Mouse (Mus musculus) inflammation-experienced regulatory T-cells, adult 6 months (primary cell): ENCODE measurements around the gene 1700003E16Rik. TPM values are rescaled to one million over a fixed set of nuclear protein-coding genes. Genes with fewer than 3 reads are reported as not detected.

Source experiments
- ATAC-seq: one replicate; pipeline ENCODE4 v1.8.0; 2017
- polyA plus RNA-seq, 3 experiments: library from polyadenylated mRNA; unstranded; fragments of 100-300 nt; shearing (Covaris generic); gene quantifications; one replicate each; pipeline ENCODE4 v1.2.1; 2017

The 1700003E16Rik gene
- polyA plus RNA-seq, 3 experiments from 2014 or later, result not detected

DNA sequence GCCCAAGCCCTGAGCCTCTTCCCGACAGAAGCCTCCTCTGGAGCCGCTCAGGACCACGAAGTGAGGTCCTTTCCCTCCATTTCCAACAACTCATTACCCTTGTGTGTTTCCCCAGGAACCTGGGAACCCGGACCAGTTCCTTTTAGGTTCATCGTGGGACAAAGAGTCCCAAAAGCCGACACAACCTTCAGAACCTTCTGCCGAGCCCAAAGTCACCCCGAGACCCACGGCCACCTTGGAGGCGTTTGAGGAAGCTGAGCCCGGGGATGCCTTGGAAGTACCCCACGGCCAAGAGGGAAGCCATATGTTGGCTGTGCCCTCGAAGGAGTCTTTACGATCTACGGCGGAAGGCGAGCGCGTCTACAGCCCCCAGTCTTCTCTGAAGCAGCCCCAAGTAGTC is 5.2 kb downstream of the 1700003E16Rik start:
- ATAC-seq, result no peak

DNA sequence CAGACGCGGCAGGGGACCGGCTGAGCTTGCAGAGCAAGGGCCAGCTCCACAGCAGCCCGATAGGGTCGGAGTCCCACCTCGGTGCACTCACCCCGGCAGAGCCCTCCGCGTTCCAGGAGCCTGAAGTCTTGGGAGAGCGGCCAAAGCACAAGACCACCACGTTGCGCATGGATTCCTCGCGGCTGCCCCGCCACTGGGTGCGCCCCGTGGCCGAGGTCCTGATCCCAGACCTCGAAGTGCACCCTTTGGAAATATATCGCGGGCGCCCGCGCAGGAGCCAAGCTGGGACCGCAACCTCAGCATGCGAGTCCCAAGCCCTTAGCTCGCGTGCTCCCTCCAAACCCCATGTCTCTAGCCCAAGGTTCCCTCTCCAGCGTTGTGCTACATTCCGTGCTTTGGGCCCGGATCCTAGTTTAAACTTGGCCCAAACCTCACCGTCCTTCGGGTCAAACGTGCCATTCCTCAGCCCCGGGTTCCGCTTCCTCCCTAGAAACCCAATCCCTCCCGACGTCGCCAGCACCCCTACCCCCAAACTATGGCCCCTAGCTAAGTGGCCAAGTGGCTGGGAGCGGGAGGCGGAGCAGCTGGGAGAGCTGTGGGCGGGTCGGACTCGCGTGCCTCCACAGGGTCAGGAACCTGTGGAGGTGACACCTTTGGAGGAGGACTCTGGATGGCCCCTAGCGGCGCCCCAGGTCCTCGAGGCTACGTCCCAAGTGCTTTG is 5.9 kb downstream of the 1700003E16Rik start:
- ATAC-seq, result no peak

DNA sequence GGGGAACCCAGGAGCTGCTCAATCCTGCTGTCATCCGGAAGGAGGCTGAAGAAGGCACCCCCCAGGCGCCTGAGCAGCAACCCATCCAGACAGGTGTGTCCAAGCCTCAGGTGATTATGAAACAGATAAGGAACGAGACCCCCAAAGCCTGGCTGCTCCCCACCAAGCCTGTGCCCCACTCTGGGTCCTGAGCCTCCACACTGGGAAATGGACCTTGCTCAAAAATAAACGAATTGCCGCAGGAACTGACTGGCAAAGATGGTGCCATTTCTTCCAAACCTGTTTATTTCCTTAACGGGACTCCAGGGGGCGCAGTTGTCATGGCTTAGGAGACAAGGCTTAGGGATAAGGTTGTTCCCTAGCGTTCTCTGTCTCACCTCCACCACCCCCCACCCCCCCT is 6.5 kb downstream of the 1700003E16Rik start:
- no peak for ATAC-seq

DNA sequence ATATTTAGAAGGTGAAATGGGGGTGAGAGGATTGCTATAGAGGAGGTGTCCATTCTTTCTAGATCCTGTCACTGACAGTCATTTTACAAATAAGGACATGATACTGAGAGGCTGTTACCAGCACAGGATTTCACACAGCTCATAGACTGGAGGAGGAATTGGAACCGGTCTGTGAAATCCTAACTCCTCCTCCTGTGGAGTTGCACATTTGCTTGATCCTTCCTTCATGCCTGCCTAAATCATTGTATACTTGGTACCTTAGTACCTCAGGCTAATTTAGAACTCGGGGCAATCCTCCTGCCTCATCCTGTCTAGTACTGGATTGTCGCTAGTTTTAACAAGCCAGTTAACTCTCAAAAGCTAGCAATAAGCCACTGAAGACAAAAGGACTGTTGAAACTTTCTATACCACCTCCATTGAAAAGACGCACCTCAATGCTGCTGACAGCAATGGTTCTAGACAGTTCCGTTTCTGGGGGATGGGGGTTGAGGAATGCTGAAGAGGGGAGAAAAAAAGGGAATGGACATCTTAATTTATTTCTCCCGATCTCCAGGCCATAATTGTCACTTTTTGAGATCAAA is 8.9 kb downstream of the 1700003E16Rik start:
- peak; percentile 57 for ATAC-seq

DNA sequence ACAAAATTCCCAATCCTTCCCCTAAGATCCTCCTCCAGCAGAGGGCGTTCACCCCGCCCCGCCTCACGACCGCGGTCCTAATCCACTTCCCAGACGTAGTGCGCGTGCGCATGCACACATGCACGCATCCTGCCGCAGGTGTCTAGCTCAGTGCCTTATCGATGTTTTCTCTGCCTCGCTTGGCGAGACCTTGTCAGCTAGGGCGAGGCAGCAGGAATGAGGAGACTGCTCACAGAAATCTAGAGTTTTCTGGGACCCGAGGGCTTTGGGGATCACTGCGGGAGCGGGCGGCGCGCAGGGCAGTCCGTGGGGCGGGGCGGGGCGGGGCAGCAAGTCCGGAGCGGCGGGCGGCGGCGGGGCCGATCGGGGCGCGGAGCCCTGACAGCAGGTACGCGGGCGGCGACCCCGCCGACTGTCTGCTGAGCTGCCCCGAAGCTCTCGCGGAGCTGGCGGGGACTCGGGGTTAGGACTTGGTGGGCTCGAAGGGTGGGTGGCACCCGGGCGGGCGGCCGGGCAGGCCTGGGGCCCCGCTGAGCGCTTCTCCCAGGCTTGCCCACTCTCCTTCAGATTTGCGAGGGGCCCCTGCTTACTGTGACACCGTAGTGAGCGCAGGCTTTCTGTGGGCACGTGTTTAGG is 9.5 kb downstream of the 1700003E16Rik start, which contains the start of gene Dctn1:
Gene Dctn1, plus strand, starts transcription at position 314 of the 636 bp plus-strand sequence.
- peak; percentile 82 for ATAC-seq

DNA sequence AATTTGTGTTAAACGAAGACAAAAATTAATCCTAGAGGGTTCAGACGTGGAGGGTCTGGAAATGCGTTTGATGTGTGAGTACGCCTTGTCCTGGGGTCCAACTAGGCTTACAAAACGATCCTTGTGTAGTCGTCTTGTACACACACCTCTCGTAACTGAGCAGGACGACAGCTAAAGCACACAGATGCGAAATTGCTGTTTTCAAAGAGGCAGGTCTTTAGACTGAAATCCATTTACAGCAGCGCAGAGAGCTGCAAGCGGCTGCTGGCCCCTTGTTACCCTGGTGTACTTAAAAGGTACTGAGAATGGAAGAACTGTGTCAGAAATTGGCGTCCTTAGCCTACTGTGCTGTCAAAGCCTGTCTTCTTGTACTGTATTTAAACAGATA is 10.0 kb downstream of the 1700003E16Rik start:
- ATAC-seq, result peak; percentile 33

DNA sequence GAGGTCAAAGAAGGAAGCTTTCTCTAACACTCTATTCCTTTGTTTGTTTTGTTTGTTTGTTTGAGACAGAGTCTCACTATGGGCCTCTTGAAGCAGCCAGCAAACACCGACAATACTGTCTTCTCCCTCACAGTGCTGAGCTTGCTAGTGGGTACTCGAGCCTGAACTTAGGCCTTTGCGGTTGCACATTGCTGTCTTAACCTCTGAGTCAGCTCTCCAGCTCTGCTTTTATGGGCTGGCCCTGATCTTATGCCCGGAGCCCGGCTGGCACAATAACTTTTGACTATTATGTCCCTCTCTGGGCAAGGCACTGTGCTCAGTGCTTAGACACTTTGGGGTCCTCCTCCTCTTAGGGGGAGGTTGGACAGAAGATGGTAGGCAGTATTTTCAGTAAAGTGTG is 13.7 kb downstream of the 1700003E16Rik start:
- no peak for ATAC-seq

DNA sequence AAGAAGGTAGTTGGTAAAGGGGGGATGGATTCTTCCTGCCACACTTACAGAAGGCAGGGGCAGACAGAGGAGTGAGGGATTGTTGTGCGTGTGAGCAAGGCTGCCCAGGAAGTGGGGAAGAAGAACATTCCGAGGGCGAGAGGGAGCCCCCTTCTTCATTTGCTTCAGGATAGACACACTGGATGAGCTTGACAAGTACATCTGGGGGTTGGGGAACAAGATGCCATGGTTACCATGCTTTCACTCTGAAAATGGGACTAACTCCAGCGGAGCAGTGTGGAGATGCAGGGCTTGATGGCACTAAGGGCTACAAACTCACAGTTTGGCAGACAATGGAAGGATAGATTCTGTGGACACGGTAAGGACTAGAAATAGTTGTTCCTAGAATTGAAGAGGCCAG is 14.9 kb downstream of the 1700003E16Rik start:
- ATAC-seq, result no peak

DNA sequence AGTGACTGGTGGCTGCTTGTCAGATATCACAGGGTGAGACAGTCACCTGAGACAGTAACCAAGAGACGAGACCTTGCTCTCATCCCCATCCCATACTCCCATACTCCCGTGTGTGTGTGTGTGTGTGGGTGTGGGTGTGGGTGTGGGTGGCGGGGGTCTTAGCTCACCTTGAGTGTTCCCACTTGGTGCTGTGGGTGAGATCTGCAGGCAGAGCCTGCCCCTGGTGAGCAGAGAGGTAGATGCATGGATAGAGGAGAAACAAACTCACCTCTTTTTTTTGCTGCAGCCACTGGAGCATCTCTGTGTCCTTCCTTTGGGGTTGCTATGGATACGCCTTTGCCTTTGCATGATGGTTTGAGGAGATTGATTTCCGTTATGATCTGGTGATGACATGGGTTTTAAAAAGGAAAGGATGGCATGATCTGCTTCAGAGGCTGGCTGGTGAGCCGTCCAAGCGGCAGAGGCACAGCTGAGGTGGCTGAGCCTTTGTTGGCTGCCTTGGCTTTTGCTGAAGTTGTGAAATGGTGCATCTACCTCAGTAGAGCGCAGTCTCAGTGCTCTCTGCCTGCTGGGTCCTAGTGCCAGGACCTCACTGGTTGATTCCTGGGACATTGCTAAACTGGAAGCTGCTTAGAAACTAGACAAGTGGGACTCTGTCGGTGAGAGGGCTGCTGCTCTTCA is 16.2 kb downstream of the 1700003E16Rik start:
- no peak for ATAC-seq

DNA sequence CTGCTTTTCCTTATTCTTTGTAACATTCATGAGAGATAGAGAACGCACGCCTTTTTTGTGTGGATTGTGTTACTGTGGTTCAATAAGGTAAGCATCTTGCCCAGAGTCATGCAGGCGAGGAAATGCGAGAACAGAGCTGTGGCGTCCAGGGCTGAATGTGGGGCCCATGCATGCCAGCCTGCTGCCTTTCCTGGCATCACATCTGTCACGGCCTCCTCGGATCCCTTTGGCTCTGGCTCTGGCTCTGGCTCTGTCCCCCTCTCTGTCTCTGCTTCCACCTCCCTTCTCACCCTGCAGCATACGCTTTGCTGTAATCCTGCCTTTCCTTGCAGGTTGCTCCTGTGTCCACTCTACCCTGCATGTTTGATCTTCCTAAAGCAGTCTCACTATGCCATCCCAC is 19.8 kb downstream of the 1700003E16Rik start:
- no peak for ATAC-seq

DNA sequence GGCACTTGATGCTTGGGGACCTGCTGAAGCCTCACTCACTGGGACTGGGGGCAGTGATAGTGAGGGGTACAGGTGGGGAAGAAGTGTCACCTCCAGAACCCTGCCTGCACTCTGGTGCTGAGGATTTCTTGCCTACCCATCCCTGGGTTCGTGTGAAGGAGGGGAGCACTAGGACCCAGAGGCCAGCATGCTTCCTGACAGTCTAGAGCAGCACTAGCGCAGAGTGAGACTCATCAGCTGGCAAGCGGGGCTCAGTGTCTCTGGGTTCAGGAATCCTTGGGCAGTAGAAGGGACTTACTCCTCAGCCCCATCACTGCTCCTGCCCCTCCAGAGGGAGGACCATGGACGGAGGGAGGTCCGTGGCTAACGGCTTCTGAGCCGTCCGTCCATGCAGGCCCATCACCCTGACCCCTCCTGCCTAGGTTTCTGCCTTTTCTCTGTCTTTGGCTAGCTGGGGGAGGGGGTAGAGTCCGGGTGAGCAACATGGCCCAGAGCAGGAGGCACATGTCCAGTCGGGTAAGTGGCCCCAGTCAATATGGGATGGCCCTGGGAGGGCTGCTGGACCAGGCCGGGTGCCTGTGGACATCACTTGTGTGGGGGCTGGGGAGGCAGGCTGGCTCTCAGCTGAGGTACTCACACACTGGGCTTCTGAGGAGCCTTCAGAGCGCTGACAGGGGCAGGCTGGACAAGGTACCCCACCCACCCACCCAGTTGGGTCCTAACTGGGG is 23.4 kb downstream of the 1700003E16Rik start:
- no peak for ATAC-seq

DNA sequence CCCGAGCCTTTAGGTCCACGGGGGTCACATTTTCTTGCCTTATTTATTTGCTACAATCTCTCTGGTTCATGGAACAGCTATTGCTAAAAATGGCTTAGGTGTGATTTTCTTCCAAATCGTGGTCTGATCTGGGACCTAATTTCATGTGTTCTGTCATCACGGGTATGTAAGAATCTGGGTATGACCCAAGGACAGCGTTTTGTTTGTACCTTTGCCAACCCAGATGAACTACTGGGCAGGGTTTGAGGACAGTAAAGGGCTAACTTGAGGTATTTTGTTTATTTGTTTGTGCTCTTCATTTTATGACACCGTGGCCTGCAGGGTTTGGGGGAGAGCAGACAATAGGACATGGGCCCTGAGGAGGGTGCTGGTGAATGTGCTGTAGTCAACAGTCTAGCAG is 24.4 kb downstream of the 1700003E16Rik start:
- ATAC-seq, result no peak

DNA sequence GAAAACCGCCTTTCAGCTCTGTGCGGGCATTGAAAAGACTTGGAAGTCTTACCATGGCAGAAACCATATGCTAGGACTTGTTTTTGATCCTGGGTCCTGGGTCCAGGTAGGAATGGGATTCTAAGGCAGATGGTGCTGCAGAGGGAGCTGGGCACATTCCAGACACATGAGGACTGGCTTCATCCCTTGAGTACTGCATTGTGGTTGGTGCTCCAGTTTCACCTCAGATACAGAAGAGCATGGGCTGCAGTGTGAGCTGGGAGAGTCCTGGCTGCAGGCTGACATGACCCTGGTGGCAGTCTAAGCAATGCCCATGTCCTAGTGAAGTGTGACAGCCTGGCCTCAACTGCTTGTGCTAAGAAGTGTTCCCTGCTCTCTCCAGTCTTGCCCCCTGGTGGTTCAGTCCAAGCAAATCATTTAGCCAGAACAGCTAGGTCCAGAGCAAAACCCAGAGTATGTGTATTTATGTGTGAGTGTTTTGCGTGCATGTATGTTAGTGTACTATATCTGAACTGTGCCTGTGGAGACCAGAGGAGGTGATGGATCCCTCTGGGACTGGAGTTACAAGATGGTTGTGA is 28.7 kb downstream of the 1700003E16Rik start:
- ATAC-seq, result no peak

DNA sequence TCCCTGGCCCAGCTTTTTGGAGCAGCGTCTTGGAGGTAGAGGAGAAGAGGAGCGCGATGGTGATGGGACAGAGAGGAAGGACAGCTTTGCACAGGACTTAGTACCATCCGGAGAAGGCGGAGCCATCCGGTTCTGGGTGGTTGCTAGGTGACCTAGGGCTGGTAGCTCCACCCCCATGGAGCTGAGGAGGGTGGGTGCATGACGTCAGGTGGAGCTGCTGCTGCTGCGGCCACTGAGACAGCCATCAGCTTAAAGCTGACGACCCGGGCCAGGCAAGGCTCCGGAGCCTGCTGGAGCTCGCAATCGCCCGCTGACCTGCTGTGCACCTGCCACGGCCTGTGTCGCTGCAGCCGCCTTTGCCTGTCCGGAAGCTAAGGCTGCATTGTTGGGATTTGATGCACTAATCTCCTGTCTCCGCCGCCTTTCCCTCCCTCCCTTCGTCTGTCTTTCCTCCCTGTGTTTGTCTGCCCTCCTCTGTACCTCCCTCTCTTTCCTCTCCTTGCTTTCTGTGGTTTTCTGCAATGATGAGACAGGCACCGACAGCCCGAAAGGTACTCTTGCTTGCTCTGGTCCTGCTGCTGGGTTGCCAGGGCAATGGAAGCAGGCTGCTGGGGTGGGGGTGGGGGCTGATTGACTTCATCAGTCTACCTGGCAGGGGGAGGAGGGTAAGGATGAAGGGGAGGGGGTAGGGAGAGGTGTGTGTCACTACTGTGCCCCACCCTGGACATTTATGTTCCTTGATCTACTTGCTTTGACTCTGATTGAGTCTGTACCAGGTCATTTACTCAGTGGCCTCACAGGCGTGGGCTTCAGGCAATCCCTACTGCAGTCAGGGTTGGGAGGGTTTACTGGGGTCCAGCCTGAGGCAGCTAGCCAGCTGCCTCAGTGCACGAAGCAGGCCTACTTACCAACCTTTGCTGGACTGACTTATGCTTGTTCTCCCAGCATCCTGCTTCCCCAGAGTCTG is 30.0 kb downstream of the 1700003E16Rik start:
- peak; percentile 63 for ATAC-seq

DNA sequence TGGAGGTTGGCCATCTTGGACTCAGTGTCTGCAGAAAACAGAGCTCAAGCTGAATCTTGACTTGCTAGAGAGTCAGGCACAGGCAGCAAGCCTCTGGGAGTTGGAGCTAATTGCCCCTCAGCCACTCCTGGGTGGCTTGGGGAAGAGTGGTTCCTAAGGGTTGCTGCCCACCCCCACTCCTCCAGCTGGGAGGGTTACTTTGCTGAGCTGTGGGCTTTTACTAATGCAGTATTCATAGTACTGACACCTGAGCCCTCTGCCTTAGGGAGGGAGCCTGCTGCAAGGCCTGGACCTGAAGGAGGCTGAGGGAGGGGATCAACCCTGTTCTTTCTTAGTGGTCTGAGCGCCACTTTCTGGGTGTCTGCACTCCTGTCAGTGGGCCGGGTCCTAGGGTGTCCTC is 30.7 kb downstream of the 1700003E16Rik start:
- no peak for ATAC-seq

DNA sequence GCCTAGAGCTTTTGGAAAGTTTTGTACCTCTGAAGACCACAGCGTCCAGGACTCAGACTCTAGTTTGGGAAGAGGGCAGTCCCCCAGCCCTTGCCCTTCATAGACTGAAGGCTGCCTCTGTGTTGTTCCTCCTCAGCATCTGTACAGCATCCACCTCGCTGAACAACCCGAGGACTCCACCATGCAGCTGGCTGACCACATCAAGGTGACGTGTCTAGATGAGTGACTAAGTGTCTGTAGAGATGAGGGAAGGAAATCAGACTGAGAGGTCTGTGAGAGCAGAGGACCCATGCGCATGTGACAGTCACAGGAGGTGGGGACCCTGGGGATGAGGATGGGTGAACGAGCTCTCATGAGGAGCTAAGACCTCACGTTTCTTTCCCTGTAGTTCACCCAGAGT is 37.4 kb downstream of the 1700003E16Rik start:
- no peak for ATAC-seq

DNA sequence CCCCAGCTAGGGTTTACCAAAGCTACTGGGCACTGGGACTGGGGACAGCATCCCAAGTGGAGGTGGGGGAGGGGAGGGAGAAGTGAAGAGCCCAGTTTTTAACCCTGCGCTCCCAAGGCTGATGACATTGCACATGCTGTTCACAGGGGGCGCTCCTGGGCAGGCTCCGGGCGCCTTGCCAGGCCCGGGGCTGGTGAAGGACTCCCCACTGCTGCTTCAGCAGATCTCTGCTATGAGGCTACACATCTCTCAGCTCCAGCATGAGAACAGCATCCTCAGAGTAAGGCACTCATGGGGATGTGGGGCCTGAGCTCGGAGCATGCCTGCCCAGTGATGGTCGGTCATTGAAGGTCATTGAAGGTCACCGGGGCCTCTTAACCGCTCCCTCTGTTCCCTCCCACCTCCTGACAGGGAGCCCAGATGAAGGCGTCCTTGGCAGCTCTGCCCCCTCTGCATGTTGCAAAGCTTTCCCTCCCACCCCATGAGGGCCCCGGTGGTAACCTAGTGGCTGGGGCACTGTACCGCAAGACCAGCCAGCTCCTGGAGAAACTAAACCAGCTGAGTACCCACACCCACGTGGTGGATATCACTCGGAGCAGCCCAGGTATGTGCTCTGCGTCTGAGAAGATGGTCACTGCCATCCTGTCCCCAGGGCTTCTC is 41.3 kb downstream of the 1700003E16Rik start:
- no peak for ATAC-seq

DNA sequence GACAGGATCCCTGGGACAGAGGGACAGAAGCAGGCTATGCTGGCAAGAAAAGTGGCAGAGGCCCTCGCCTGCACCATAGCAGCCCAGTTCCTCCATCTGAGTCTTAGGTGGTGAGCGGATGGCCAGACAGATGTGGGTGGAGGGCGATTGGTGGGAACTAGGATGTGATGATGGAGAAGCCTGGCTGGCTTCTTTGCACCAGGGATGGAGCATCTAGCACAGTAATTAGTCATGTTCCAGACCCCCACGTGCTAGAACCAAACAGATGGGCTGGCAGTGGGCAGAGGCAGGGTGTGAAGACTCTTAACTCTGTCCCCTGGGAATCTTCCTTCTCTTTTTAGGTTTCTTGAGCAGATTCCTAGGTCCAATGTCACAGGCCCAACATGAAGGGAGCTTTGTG is 47.1 kb downstream of the 1700003E16Rik start:
- ATAC-seq, result no peak

DNA sequence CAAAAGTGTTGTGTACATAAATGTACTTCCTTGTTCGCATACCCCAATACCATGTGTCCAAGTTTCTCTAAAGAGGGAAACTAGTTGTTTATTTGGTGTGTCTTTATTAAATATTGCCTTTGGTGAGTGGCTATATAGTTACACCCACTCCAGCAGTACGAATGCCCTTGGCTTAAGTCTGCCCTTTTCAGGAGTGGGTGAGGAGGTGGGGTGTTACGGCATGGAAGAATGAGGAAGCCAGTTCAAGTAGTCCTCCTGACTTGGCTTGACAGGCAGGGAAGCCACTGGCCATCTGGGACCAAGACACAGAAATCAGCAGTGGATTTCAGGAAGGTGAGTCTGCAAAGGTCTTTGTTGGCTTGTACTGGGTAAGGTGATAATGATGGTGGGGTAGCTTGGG is 49.6 kb downstream of the 1700003E16Rik start:
- no peak for ATAC-seq

DNA sequence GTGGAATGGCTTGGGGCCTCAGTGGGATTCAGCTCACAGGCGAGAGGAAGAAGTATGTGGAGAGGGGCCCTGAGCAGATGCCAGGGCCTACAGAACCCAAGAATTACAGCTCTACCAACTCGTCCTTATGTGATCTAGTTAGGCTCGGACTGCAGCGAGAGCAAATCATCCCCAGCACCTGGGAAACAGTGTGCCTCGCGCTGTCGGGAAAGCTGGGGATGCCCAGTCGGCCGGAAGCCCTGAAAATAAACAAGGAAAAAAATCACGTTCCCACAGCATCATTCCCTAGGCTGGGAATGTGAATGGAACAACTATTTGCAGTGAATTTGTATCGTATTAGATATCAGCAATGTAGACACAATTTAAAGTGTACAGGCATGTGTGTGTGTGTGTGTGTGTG is 50.1 kb downstream of the 1700003E16Rik start:
- ATAC-seq, result no peak
